Mouse (Mus musculus) lung, postnatal 0 days (tissue): ENCODE results near the gene Clip2.

Experiments
- CTCF ChIP-seq: IDR thresholded peaks from 2 replicates; pipeline ENCODE4 v1.5.1; 2016; ENCODE audit warnings: antibody characterized with exemption, mild to moderate bottlenecking
- EP300 ChIP-seq: IDR thresholded peaks from 2 replicates; pipeline ENCODE4 v1.6.1; 2016; ENCODE audit warnings: antibody characterized with exemption, mild to moderate bottlenecking, control low read depth

GRCm38 (mm10) chr5:134579135-134579534, 26.9 kb upstream of the Clip2 start:
- TF ChIP-seq CTCF (no peak), EP300 (no peak)
